Mouse (Mus musculus) kidney, postnatal 10 days (tissue): Measurements from ENCODE around the gene Taf1c.

ENCODE experiments used
- DNase-seq: peaks from one replicate; pipeline ENCODE4 v3.0.0; 2021; ENCODE audit warnings: mixed read lengths

Taf1c gene

GRCm38 (mm10) chr8:119569881-119570280 lies 35.1 kb downstream of the Taf1c start:
- DNase-seq = no peak

GRCm38 (mm10) chr8:119568951-119569350 lies 36.1 kb downstream of the Taf1c start:
- no peak for DNase-seq

GRCm38 (mm10) chr8:119568251-119568650 lies 36.8 kb downstream of the Taf1c start:
- no peak for DNase-seq

GRCm38 (mm10) chr8:119566367-119566766 lies 38.7 kb downstream of the Taf1c start:
- no peak for DNase-seq

- no peak for DNase-seq
These were observed 41.2 kb downstream of the Taf1c start for GRCm38 (mm10) chr8:119563849-119564251.

- DNase-seq = no peak
These were observed 45.7 kb downstream of the Taf1c start for GRCm38 (mm10) chr8:119559402-119559720.

- peak; percentile 99 for DNase-seq
These were observed 46.2 kb downstream of the Taf1c start, which contains the start of gene Mbtps1 for GRCm38 (mm10) chr8:119558603-119559401. Gene Mbtps1, minus strand, starts transcription at chr8:119558735.

- DNase-seq = peak; percentile 90
These were observed 47.0 kb downstream of the Taf1c start for GRCm38 (mm10) chr8:119557821-119558602.

- DNase-seq = no peak
These were observed 47.9 kb downstream of the Taf1c start for GRCm38 (mm10) chr8:119557132-119557531.

GRCm38 (mm10) chr8:119555861-119556260 lies 49.2 kb downstream of the Taf1c start:
- no peak for DNase-seq

GRCm38 (mm10) chr8:119552967-119553366 lies 52.1 kb downstream of the Taf1c start:
- DNase-seq = no peak

- no peak for DNase-seq
These were observed 56.4 kb downstream of the Taf1c start for GRCm38 (mm10) chr8:119548560-119549113.
